In genomic region chr5:123809156-123809555, GRCm38 (mm10) we compare ENCODE assay signal across 25 mouse cellular contexts. TPM values are rescaled to one million over a fixed set of nuclear protein-coding genes. Genes with fewer than 3 reads are reported as not detected.
A peak's percentile ranks its signal among the peaks of the same experiment; 100 is the strongest.
DNase-seq lines count a peak whose midpoint lies in the region; ATAC-seq and TF ChIP-seq lines count a peak whose summit lies in the region.
"Had no signal": no experiment of that assay in that cellular context is flagged by ENCODE, and none has a peak within 500 bp of the region (broad histone marks: within the 10 kb centered on the region; RNA-seq: fewer than 3 reads in every experiment).

No protein-coding gene starts in this region.

- H3K9me3 ChIP-seq in intestine, postnatal 0 days (ENCODE audit: control insufficient read depth), result no peaks in the 10 kb centered on the region
- no peaks in the 10 kb centered on the region for H3K9me3 ChIP-seq in midbrain, embryonic 13.5 days
- H3K9me3 ChIP-seq: embryonic facial prominence, embryonic 15.5 days; forebrain, embryonic 12.5 days; heart, embryonic 10.5 days; hindbrain, embryonic 12.5 days had no signal

- TF ChIP-seq CTCF in intestine, postnatal 0 days (IDR thresholded peaks at IDR 0.05; ENCODE audit: low read depth), result no peak

- WGBS in intestine, postnatal 0 days, result 71% methylated on average over 13 of the region's 13 CpGs
- 92% methylated on average over 13 of the region's 13 CpGs for WGBS in midbrain, embryonic 13.5 days

- ATAC-seq in intestine, postnatal 0 days, result peak; percentile 63; the same call in 1 of the 2 replicates
- ATAC-seq in midbrain, embryonic 13.5 days, result no peak
- ATAC-seq in megakaryocyte progenitor cell, adult 5-6 weeks (replicated peaks; ENCODE audit: poor library complexity), result no peak
- ATAC-seq: forebrain, embryonic 16.5 days had no signal

- H3K4me1 ChIP-seq in intestine, postnatal 0 days (replicated peaks; ENCODE audit: control insufficient read depth, insufficient read depth, low read length), result no peaks in the 10 kb centered on the region
- no peaks in the 10 kb centered on the region for H3K4me1 ChIP-seq in midbrain, embryonic 13.5 days (replicated peaks)
- H3K4me1 ChIP-seq: embryonic facial prominence, embryonic 15.5 days; forebrain, embryonic 12.5 days; heart, embryonic 10.5 days; hindbrain, embryonic 12.5 days had no signal

- no peak overlapping the region for H3K27ac ChIP-seq in intestine, postnatal 0 days (ENCODE audit: low read depth, low read length)
- H3K27ac ChIP-seq in midbrain, embryonic 13.5 days, result no peak overlapping the region
- H3K27ac ChIP-seq: embryonic facial prominence, embryonic 15.5 days; forebrain, embryonic 12.5 days; heart, embryonic 10.5 days; hindbrain, embryonic 12.5 days had no signal

- peak; percentile 43 for DNase-seq in kidney, adult 18-20 months
- no peak for DNase-seq in kidney, postnatal 4 days
- DNase-seq in kidney, adult 9 months, result peak; percentile 56
- peak; percentile 52 to 54 for DNase-seq in kidney, postnatal 36 days
- DNase-seq: adrenal gland, adult 8-10 months; adrenal gland, postnatal 36 days; cerebellum, adult 2 months; cerebellum, postnatal 10 days; embryo, embryonic 11 days; gastrocnemius, postnatal 10 days; heart, adult 18-20 months; heart, postnatal 10 days; heart, postnatal 4 days had no signal

- no peak overlapping the region for H3K4me2 ChIP-seq in intestine, postnatal 0 days (replicated peaks; ENCODE audit: low read depth)
- H3K4me2 ChIP-seq in midbrain, embryonic 13.5 days (replicated peaks), result no peak overlapping the region
- H3K4me2 ChIP-seq: embryonic facial prominence, embryonic 15.5 days; forebrain, embryonic 12.5 days; hindbrain, embryonic 12.5 days had no signal

- H3K27me3 ChIP-seq in intestine, postnatal 0 days (replicated peaks; ENCODE audit: control insufficient read depth, insufficient read depth, low read length), result no peaks in the 10 kb centered on the region
- H3K27me3 ChIP-seq in midbrain, embryonic 13.5 days, result no peaks in the 10 kb centered on the region
- H3K27me3 ChIP-seq: embryonic facial prominence, embryonic 15.5 days; forebrain, embryonic 12.5 days; hindbrain, embryonic 12.5 days had no signal

- H3K36me3 ChIP-seq in intestine, postnatal 0 days (ENCODE audit: control insufficient read depth, insufficient read depth), result peaks cover 17% of the 10 kb centered on the region
- H3K36me3 ChIP-seq in midbrain, embryonic 13.5 days, result peaks cover under 1% of the 10 kb centered on the region

- H3K9ac ChIP-seq in intestine, postnatal 0 days (ENCODE audit: low read depth, low read length), result no peak overlapping the region
- H3K9ac ChIP-seq in midbrain, embryonic 13.5 days (replicated peaks), result no peak overlapping the region
- H3K9ac ChIP-seq: embryonic facial prominence, embryonic 15.5 days; forebrain, embryonic 12.5 days; hindbrain, embryonic 12.5 days had no signal

- H3K4me3 ChIP-seq in intestine, postnatal 0 days (ENCODE audit: low read depth, low read length), result no peak overlapping the region
- no peak overlapping the region for H3K4me3 ChIP-seq in midbrain, embryonic 13.5 days (replicated peaks)
- H3K4me3 ChIP-seq: embryonic facial prominence, embryonic 15.5 days; erythroblast, embryonic 14.5 days; forebrain, embryonic 12.5 days; heart, embryonic 10.5 days; hindbrain, embryonic 12.5 days had no signal

RNA-seq across cellular contexts. Expression of gene Hcar2, which starts 56.1 kb away (rescaled TPM):
- 0.16 and 0.30 TPM in 2 replicates for polyA plus RNA-seq in intestine, postnatal 0 days (2015; fragmentation: Nextera tagmentation; extraction: Ambion mirVana)
- not detected in 2 replicates for polyA plus RNA-seq in midbrain, embryonic 13.5 days (2015; fragmentation: Nextera tagmentation; extraction: Ambion mirVana)
- total RNA-seq in megakaryocyte progenitor cell, adult 5-6 weeks (2015), result 2.7 and 11.6 TPM in 2 replicates
- total RNA-seq in megakaryocyte progenitor cell, adult 5-6 weeks (2017), result 1.3 and 4.0 TPM in 2 replicates
- total RNA-seq: ES-E14; heart, postnatal 4 days had no signal
- polyA plus RNA-seq: embryonic facial prominence, embryonic 11.5 days; erythroblast, embryonic 14.5 days; forebrain, embryonic 12.5 days; forebrain, embryonic 16.5 days; heart, embryonic 10.5 days; heart, embryonic 14.5 days; hindbrain, embryonic 12.5 days had no signal

RNA-seq across cellular contexts. Expression of gene Kntc1, which starts 59.6 kb away (rescaled TPM):
- polyA plus RNA-seq in intestine, postnatal 0 days (2015; fragmentation: Nextera tagmentation; extraction: Ambion mirVana), result 4.5 and 5.0 TPM in 2 replicates
- 14.8 TPM in 2 replicates for polyA plus RNA-seq in midbrain, embryonic 13.5 days (2015; fragmentation: Nextera tagmentation; extraction: Ambion mirVana)
- 49.3 and 53.1 TPM in 2 replicates for total RNA-seq in megakaryocyte progenitor cell, adult 5-6 weeks (2015)
- total RNA-seq in megakaryocyte progenitor cell, adult 5-6 weeks (2017), result 30.5 and 39.6 TPM in 2 replicates

RNA-seq across cellular contexts. Expression of gene Rsrc2, which starts 59.9 kb away (rescaled TPM):
- 65.2 and 68.7 TPM in 2 replicates for polyA plus RNA-seq in intestine, postnatal 0 days (2015; fragmentation: Nextera tagmentation; extraction: Ambion mirVana)
- 173 and 184 TPM in 2 replicates for polyA plus RNA-seq in midbrain, embryonic 13.5 days (2015; fragmentation: Nextera tagmentation; extraction: Ambion mirVana)
- total RNA-seq in megakaryocyte progenitor cell, adult 5-6 weeks (2015), result 159 and 160 TPM in 2 replicates
- 192 and 249 TPM in 2 replicates for total RNA-seq in megakaryocyte progenitor cell, adult 5-6 weeks (2017)

Comparison
In these comparisons a context has a peak if more than half of its experiments do, and no peak if none do; other contexts are left out.
1. DNase-seq: peak in kidney, adult 18-20 months (single experiment), kidney, adult 9 months (single experiment) and kidney, postnatal 36 days (2 of 2); none in kidney, postnatal 4 days (0 of 2).